Mouse (Mus musculus): ENCODE results near the gene Sct.
"Not testable (repeated sequence)": the region's sequence is repeated elsewhere in the genome, so short reads cannot be mapped to it uniquely, and the experiment has no call there.

The Sct gene

GRCm38 (mm10) chr7:141291921-141292582, 13.1 kb upstream of the Sct start, which contains the start of gene Drd4:
TSS of gene Drd4 (plus strand) at chr7:141292006.
- no peak for DNase-seq (ENCODE audit: low spot score)

DNA sequence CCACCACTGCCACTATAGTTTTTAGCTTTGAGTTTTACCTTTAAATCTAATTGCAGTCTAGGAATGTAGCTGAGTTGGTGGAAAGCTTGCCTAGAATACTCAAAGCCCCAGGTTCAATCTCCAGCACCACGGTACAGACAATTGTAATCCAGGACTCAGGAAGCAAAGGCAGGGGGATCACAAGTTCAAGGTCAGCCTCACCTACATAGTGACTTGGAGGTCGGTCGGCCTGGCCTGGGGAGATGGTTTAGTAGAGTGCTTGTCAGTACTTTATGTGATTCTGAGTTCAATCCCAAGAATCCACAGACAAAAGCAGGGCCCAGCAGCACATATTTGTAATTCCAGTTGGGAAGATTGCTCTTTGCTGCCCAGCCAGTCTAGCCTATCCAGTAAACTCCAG, 9.1 kb upstream of the Sct start:
- DNase-seq (ENCODE audit: low spot score): no peak

GRCm38 (mm10) chr7:141282756-141283155, 3.8 kb upstream of the Sct start:
- DNase-seq (ENCODE audit: low spot score): no peak

GRCm38 (mm10) chr7:141281442-141281841, 2.5 kb upstream of the Sct start:
- DNase-seq (ENCODE audit: low spot score): no peak

- no peak for DNase-seq (ENCODE audit: low spot score)
These were observed 943 bp downstream of the Sct start for GRCm38 (mm10) chr7:141277701-141278678.

GRCm38 (mm10) chr7:141276546-141276945, 2.4 kb downstream of the Sct start, which contains the start of gene Cdhr5:
TSS of gene Cdhr5 (minus strand) at chr7:141276786.
- no peak for DNase-seq (ENCODE audit: low spot score)

GRCm38 (mm10) chr7:141275356-141275755, 3.6 kb downstream of the Sct start:
- DNase-seq (ENCODE audit: low spot score): no peak

DNA sequence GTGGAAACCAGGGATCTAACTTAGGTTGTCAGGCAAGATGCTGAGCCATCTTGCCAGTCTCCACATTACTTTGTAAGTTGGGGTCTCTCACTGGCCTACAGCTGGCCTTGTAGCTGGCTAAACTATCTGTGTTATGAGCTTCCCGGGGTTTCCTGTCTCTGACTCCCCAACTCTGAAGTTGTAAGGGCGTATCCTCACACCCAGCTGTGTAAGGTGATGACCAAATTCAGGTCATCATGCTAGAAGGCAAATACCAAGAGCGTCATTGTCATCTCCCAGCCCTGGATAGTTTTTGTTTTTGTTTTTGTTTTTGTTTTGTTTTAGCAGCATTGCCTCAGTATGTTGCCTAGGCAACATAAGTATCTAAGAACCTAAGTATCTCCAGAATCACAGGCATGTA, 8.3 kb downstream of the Sct start:
- no peak for DNase-seq (ENCODE audit: low spot score)

- no peak for DNase-seq (ENCODE audit: low spot score)
These were observed 9.7 kb downstream of the Sct start for GRCm38 (mm10) chr7:141269273-141269545.

DNA sequence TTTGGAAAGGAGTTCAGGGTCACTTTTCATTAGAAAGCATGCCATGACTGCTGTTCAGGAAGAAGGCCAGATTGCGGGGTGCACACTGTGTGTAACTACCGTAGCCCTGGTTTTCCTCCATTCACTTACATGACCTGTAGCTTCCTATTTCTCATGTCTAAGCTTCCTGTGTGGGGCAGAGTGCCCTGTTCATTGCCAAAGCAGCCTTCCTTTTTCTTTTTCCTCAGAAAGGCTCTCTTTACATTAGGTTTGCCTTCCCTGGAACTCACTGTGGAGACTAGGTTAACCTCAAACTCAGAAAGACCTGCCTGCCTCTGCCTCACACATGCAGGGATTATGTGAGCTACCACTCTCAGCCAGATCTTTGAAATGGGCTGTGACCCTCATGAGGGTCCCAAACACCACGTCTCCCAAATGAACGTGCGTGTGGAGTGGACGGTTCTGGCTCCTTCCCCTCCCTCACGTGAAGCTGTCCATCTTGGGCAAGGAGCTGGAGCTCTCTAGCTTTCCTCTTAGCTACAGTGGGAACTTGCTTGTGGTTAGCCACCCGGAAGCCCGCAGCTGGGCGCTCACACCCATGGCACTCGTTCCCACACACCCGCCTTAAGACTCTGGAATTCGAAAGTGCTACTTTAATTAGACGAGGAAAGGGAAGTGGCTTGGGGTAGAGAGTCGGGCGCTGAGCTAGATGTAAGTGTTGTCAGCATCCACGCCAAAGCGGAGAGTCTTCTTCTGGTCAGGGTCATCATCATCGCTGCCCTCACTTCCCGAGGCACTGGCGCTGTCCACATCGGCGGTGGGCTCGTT, 10.3 kb downstream of the Sct start:
- DNase-seq (ENCODE audit: low spot score): no peak

DNA sequence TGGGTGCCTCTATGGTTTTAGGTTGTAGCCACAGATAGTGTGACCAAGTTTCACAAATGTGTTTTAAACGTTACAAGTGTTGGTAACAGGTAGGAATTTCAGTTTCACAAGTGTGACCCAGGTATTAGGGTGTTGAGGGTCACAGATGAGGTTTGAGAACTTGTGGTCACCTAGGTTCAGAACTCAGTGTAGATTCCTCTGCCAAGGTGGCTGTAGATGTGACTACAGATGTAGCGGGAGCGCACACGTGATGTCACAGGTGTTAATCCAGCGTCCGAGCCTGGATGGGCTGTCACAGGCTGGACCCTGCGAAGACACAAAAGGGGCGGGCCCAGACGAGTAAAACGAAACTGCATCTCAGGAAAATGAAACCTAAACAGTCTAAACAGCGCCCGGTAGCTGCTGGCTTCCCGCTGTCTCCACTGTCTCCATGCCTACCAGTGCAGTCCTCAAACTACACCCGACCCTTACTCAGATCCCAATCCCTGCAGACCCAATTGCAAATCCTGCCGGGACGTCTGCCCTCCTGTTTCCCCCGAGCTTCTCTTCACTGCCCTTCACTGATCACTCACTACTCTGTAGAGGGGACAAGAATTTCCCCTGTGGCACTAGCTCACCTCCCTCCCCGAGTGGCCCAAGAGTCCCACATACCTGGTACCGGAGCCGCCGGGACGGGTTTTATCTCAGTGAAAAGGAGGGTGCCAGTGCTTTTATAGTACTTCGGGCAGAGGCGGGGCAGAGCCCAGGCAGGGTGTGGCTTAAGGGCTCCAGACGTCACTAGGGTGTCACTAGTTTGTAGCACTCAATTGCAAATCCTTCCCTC, 13.0 kb downstream of the Sct start, which contains the start of gene Irf7:
Irf7 (minus strand) TSS at position 743 of the 823 bp plus-strand sequence.
- no peak for DNase-seq (ENCODE audit: low spot score)

GRCm38 (mm10) chr7:141265411-141265738, 13.6 kb downstream of the Sct start:
- no peak for DNase-seq (ENCODE audit: low spot score)

DNA sequence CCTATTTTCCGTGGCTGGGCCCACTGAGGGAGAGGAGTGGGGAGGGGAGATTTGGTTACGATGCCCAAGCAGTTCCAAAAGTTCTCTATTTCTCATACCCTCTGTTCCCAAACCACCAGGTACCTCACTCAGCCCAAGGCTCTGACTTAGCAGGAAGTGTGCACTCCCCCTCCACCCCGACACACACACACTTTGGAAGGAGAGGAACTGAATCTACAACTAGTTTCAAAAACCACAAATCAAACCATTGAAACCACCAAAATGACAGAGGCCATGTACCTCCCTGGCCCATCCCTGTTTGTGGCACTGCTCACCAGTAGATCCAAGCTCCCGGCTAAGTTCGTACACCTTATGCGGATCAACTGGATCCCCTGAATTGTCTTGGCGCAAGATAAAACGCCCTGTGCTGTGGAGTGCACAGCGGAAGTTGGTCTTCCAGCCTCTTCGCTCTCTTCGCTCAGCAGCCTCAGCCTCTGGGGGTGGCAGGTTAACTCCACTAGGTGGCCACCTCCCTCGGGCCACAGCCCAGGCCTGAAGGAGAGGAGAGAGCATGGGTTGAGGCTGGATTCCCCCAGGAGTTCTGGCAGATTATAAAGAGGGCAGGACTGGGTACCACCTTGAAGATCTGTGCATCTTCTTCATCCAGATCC, 14.0 kb downstream of the Sct start:
- DNase-seq (ENCODE audit: low spot score): no peak

DNA sequence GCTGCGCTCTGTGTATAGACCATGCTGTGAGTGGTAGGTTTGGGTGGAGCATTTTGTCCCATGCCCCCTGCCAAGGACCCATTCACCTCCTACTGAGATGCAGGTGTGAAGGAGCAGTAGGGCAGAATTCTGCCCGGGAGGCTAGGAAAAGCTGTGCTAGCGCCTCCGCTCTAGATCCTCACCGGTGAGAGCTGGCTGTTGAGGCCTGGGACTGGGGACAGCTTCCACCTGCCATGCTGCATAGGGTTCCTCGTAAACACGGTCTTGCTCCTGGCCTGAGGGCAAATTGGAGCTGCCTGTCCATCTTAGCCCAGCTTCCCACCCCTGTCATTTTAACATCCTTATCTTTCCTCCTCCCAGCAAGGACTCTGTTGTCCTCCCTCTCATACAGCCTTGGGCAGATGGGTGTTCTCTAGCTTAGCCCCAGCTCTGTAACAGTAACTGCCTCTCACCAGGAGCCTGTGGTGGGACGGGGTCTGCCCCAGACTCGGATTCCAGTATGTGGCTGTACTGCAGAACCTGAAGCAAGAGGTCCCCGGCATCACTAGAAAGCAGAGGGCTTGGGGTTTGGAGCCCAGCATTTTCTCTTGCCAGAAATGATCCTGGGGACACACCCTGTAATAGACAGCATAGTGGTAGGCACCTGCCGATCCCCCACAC, 14.8 kb downstream of the Sct start:
- no peak for DNase-seq (ENCODE audit: low spot score)

- no peak for DNase-seq (ENCODE audit: low spot score)
These were observed 15.3 kb downstream of the Sct start for GRCm38 (mm10) chr7:141263640-141264039.

DNA sequence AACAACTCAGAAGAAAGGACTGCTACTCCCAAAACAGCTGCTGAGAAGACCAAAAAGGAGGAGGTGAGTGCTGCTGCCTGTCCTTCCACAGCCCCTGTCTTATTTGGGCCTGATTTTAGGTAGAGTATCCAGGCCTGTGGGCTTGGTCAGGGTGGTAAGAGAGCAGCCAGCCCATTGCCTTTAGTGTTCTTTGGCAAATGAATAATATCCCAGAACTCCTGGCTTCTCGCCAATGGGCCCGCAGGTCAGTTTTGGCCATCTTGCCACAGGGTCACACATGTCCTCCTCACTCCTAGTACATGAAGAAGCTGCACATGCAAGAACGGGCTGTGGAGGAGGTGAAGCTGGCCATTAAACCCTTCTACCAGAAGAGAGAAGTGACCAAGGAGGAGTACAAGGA, 17.5 kb downstream of the Sct start:
- no peak for DNase-seq (ENCODE audit: low spot score)

- DNase-seq (ENCODE audit: low spot score): no peak
These were observed 22.8 kb downstream of the Sct start for GRCm38 (mm10) chr7:141256159-141256558.

- DNase-seq (ENCODE audit: low spot score): not testable (repeated sequence)
These were observed 28.4 kb downstream of the Sct start for GRCm38 (mm10) chr7:141250486-141250885.

- no peak for DNase-seq (ENCODE audit: low spot score)
These were observed 47.4 kb downstream of the Sct start for GRCm38 (mm10) chr7:141231551-141231950.

GRCm38 (mm10) chr7:141231111-141231510, 47.8 kb downstream of the Sct start:
- no peak for DNase-seq (ENCODE audit: low spot score)

- no peak for DNase-seq (ENCODE audit: low spot score)
These were observed 48.4 kb downstream of the Sct start for GRCm38 (mm10) chr7:141230570-141230969.

Data from layer of hippocampus, adult 9-10 months (tissue).